Mouse (Mus musculus) spleen, adult 2 months (tissue): Measurements from ENCODE around the gene Ift80.

Source experiments
- CTCF ChIP-seq: fragments of 200-500 bp; IDR thresholded peaks from 2 replicates; pipeline ENCODE4 v1.5.1; 2011; ENCODE audit warnings: mild to moderate bottlenecking, inconsistent platforms; ENCODE audit not compliant: insufficient read depth, insufficient read length, insufficient replicate concordance; ENCODE audit errors: extremely low read depth
- POLR2A ChIP-seq: fragments of 200-500 bp; IDR thresholded peaks from 2 replicates; pipeline ENCODE4 v1.6.1; 2011; ENCODE audit warnings: low read depth, low read length, inconsistent platforms

DNA sequence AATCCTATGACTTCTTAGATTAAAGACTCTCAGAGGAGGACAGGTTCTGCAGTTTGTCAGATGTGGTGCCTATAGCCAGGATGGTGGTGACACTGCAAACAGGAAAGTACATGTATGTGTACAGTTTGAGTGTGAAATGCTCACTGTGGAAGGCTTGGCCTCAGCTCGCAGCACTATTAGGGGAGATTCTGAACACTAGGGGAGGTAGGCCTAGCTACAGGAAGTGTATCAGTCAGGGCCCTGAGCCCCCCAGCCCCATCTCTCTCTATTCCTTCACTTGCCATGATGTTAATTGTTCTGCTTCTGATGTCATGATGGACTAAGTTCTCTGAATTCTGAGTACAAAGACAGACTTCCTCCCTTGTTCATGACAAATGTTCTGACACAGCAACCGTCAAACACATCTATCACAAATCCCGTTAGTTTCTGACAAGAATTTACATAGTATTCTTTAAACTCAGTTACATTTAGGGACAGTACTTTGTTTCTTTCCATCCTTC is 35.2 kb downstream of the Ift80 start:
- TF ChIP-seq CTCF (no peak), POLR2A (no peak)
